Mouse (Mus musculus) bone marrow, adult 2 months (tissue): Measurements from ENCODE around the gene Msmp. TPM values are rescaled to one million over a fixed set of nuclear protein-coding genes. Genes with fewer than 3 reads are reported as not detected.

Source experiments
- H3K27ac ChIP-seq: fragments of 200-500 bp; 2 replicates; pipeline ENCODE4 v1.5.1; 2012; ENCODE audit warnings: low read depth, mild to moderate bottlenecking, control low read depth, inconsistent platforms, low read length; ENCODE audit not compliant: control insufficient read depth, poor library complexity, insufficient read depth
- H3K4me1 ChIP-seq: fragments of 200-500 bp; 2 replicates; pipeline ENCODE4 v1.6.1; 2011; ENCODE audit warnings: low read length; ENCODE audit not compliant: control insufficient read depth, insufficient read depth
- H3K4me3 ChIP-seq: fragments of 200-500 bp; replicated peaks from 2 replicates; pipeline ENCODE3; 2011; ENCODE audit warnings: mild to moderate bottlenecking, low read depth, low read length, control low read depth; ENCODE audit not compliant: control insufficient read depth
- CTCF ChIP-seq: fragments of 200-500 bp; IDR thresholded peaks from 2 replicates; pipeline ENCODE4 v1.5.1; 2011; ENCODE audit warnings: low read length, control low read depth; ENCODE audit not compliant: control insufficient read depth, insufficient read depth
- POLR2A ChIP-seq: fragments of 200-500 bp; IDR thresholded peaks from 2 replicates; pipeline ENCODE4 v1.6.1; 2011; ENCODE audit warnings: low read depth, mild to moderate bottlenecking, control low read depth, low read length, borderline replicate concordance; ENCODE audit not compliant: control insufficient read depth
- WGBS: fragments of 180-500 bp; shearing (Covaris S2); methylation state at CpG from one replicate; pipeline ENCODE4 v1.1.7; 2018; 5-methylcytosine and 5-hydroxymethylcytosine counted together
- polyA plus RNA-seq: library from polyadenylated mRNA; stranded (reverse); fragments of >200 nt; gene quantifications from 2 replicates; pipeline ENCODE4 v1.2.4, GENCODE M21; 2011; ENCODE audit warnings: low replicate concordance; ENCODE audit not compliant: missing spikeins, insufficient read depth, insufficient read length

Gene Msmp
- polyA plus RNA-seq, 1 experiment: not detected

DNA sequence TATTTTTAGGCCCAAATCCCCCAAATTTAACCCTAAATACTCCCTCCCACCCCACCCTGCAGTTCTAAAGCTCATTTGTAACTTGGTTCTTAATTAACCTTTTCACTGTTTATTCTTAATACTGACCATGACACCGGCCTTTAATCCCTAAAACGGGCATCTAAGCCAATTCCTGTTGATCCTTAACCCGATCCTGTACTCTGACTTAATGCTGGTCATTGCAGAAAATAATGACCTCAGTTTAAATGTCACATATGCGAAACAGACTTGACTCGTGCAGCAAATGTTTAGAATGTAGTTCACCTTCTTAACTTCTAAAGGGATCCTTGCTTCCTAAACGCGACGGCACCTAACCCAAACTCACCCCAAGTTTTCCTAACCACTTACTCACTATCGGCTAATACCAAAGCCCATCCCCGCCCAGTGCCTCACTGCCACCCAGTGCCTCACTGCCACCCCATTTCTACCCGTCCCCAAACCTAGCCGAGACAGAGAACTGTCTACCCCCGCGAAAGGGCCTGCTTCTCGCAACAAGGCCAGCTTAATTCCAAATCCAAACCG is 22.8 kb downstream of the Msmp start:
- TF ChIP-seq CTCF (no peak), POLR2A (no peak)
- peak overlapping the region; percentile 99 for H3K27ac ChIP-seq
- under 1% methylated on average over 16 of the region's 16 CpGs for WGBS
- H3K4me1 ChIP-seq: peaks cover 13% of the 10 kb centered on the region
- peak overlapping the region; percentile 97 for H3K4me3 ChIP-seq

DNA sequence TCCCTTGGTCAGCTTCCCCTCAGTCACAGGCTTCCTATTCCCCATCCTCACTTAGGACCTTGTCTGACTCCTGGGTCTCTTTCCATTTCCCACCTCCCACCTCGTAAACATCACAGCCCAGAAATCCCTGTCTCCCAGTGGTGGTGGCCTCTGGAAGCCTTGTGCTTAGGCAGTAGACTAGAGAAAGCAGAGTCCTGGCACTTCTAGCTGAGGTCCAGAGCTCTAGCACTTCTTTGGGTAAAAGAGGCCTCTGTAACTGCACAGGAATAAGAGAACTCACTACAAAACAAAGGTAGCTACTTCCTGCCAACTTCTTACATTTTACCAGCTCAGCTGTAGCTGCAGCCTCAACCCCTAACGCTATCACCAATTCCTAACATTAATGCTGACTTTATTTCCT is 23.3 kb downstream of the Msmp start:
- peaks cover 13% of the 10 kb centered on the region for H3K4me1 ChIP-seq
- 1% methylated on average over 2 of the region's 2 CpGs for WGBS

DNA sequence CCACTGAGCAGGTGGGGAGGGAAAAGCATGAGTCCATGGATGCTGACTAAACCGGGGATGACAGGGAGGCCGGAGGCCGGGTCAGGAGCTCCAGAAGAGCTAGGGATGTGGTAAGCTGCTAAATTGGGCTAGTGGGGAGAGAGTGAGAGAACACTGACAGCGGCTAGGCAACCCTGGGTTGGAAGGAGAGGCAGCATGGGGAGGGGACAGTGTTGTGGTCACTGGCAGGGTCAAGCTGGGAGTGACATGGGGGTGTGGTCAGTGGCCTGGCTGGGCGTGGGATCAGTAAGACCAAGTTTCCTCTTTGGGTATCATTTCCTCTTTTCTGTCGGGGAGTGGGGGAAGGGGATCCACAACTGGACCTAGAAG is 24.1 kb downstream of the Msmp start:
- TF ChIP-seq CTCF (no peak), POLR2A (no peak)
- H3K4me3 ChIP-seq: peak overlapping the region; percentile 89
- 2% methylated on average over 6 of the region's 6 CpGs for WGBS
- H3K4me1 ChIP-seq: peaks cover 13% of the 10 kb centered on the region
- peak overlapping the region; percentile 67 for H3K27ac ChIP-seq

More for the DNA sequence above, 23.3 kb downstream of the Msmp start:
- Histone ChIP-seq H3K27ac (peak overlapping the region; percentile 81), H3K4me3 (peak overlapping the region; percentile 72)
- TF ChIP-seq POLR2A (no peak), CTCF (no peak)

DNA sequence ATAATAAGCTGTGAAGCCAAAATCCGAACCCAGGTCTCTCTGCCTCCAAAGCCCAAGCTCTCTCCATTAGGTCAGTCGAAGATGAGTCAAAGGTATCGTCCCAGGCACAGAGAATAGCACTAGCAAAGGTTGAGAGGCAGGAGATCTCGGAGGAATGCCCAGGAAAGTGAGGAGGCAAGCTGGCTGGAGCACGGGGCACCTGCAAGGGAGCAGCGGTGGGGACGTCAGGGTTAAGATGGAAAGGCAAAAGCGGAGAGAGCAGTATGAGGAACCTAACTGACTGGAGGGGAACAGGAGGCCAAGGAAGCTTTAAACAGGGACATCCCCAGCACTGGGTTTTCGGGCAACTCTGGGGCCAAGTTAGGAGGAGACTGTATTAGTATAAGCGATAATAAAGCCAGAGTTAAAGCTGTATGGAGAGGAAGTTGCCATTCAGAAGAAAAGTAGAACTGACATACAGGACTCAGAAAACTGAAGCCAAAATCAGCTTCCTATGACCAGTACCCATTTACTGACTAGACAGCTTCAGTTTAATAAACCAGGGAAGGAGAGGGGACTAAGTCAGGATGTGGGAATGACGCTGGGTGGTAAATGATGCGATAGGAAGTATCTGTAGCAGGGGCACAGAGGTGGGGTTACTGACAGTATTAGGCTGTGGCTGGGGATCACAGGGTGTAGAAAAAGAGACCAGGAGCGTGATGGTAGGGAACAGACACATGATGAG is 24.6 kb downstream of the Msmp start:
- WGBS: 8% methylated on average over 13 of the region's 13 CpGs
- TF ChIP-seq CTCF (no peak), POLR2A (no peak)
- Histone ChIP-seq H3K27ac (peak overlapping the region; percentile 67), H3K4me3 (peak overlapping the region; percentile 89), H3K4me1 (peaks cover 13% of the 10 kb centered on the region)

DNA sequence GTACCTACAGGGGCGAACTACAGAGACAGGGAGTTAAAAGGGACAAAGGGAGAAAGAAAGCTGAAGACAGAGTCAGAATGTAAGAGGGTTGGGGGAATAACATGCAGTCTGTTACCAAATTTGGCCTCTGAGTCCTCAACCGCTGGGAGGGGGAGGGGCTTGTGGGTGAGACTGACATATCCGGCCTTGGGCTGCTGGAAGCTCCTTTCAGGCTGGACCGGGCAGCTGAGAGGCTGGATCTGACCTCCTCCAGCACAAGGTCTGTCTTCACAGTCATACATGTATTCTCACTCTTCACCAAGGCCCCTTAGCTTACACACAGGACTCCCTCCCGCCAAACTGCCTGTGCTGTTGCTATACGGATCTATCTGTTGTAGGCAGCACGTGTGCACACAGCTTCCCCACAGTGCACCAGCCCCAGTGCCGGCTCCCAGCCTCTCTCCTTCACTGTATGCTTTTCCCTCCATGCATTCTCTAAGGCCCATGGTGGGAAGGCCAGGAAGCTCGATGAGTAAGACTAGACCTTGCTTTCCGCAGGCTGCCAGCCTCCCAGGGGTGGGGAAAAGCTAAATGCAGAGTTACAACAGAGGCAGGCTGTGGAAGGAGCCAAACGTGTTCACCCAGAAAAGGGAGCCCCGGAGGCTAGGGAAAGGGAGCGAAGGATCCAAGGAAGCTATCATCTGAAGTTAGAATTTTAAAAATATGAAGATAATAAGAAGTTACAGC is 25.5 kb downstream of the Msmp start:
- Histone ChIP-seq H3K4me1 (peaks cover 13% of the 10 kb centered on the region), H3K4me3 (peak overlapping the region; percentile 67), H3K27ac (peak overlapping the region; percentile 50)
- WGBS: 3% methylated on average over 13 of the region's 13 CpGs
- TF ChIP-seq POLR2A (no peak; the same call in 1 of the 2 replicates), CTCF (no peak)

DNA sequence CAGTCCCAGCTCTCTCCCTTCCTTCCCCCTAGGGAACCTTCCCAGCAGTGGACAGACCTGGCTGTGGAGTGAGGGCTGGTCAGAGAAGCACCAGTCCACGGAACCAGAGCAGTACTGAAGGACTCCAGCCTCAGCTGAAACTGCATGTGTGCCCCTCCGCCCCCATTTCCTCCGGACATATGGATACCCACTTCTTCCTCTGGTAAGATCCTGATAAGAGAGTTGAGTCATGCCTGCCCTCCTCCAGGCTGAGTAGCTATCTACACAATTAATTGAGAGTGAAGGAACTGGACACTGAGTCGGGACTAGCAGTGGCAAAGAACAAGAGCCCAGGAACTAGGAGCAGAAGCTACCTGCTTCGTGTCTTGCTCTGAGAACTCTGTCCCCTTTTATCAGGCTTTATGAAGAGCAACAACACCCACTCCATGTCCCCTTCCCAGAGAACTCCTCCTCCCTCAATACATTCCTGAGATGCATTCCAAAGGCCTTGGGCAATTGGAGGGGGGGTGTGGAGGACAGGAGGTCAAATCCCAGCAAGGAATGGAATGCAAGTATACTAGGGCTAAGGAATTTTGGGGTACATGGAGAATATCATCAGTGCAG is 26.2 kb downstream of the Msmp start:
- peaks cover 12% of the 10 kb centered on the region for H3K4me1 ChIP-seq
- no peak for TF ChIP-seq CTCF
- no peak for TF ChIP-seq POLR2A
- WGBS: 4% methylated on average over 5 of the region's 5 CpGs
- H3K4me3 ChIP-seq: peak overlapping the region; percentile 45
- peak overlapping the region; percentile 8; the same call in 1 of the 2 replicates for H3K27ac ChIP-seq

DNA sequence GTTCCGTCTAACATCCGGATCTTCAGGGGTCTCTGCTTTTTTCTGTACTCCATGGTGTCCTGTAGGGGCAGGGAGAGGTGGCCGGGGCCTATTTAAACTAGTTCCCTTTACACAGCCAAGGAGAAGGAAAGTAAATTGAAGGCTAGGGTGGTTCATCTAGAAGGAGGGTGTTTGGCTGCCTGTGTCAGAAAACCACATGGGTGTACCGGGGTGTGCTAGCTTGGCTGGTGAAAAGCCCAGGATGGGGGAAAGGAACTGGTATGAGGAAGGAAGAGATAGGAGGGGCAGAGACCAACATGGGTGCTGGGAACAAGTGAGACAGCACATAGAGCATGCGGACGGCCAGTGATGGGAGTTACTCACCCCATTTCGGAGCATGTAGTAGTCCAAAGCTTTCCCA is 28.4 kb downstream of the Msmp start:
- TF ChIP-seq POLR2A (no peak), CTCF (no peak)
- WGBS: 52% methylated on average over 7 of the region's 7 CpGs
- H3K4me1 ChIP-seq: peaks cover 12% of the 10 kb centered on the region
- no peak overlapping the region for H3K27ac ChIP-seq
- H3K4me3 ChIP-seq: no peak overlapping the region

DNA sequence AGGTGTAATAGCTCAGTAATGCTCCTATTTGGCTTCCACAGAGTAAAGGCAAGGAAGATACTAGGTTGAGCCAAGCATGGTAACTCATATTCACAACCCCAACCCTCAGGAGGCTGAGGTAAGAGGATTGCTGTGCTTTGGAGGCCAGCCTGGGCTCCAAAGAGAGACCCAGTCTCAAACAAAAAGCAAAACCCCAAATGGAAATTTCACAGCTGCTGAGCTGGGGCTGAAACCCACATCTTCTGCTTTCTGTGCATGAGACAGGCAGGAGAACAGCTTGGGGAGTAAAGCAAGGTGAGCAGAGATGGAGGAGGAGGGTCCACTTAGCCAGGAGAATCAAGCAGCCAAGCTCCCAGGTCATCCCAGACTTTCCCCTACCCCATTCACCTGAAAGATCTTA is 30.4 kb downstream of the Msmp start:
- no peak overlapping the region for H3K27ac ChIP-seq
- no peak overlapping the region for H3K4me3 ChIP-seq
- H3K4me1 ChIP-seq: peaks cover 7% of the 10 kb centered on the region; the same call in 1 of the 2 replicates
- TF ChIP-seq CTCF (no peak), POLR2A (no peak)
